Mouse (Mus musculus) kidney, postnatal 10 days (tissue): ENCODE data around the gene Iqcn.
A peak's percentile ranks its signal among the peaks of the same experiment; 100 is the strongest.

Experiments used
- DNase-seq: peaks from one replicate; pipeline ENCODE4 v3.0.0; 2021; ENCODE audit warnings: mixed read lengths

Gene Iqcn

GRCm38 (mm10) chr8:70757523-70758307, 54.5 kb downstream of the Iqcn start:
- DNase-seq, result peak; percentile 59

GRCm38 (mm10) chr8:70758308-70758615, 55.0 kb downstream of the Iqcn start:
- DNase-seq, result no peak

GRCm38 (mm10) chr8:70758616-70759561, 55.6 kb downstream of the Iqcn start:
- DNase-seq, result peak; percentile 57

GRCm38 (mm10) chr8:70760350-70760749, 57.1 kb downstream of the Iqcn start:
- no peak for DNase-seq

- DNase-seq, result peak; percentile 96
These were observed 57.6 kb downstream of the Iqcn start, which contains the start of gene Mpv17l2 for GRCm38 (mm10) chr8:70760775-70761406. TSS of gene Mpv17l2 (minus strand) at chr8:70760946.

GRCm38 (mm10) chr8:70762118-70762517, 58.9 kb downstream of the Iqcn start:
- DNase-seq, result no peak

GRCm38 (mm10) chr8:70763354-70763753, 60.1 kb downstream of the Iqcn start:
- peak; percentile 78 for DNase-seq

- no peak for DNase-seq
These were observed 60.8 kb downstream of the Iqcn start for GRCm38 (mm10) chr8:70764026-70764425.

GRCm38 (mm10) chr8:70764676-70765075, 61.4 kb downstream of the Iqcn start:
- DNase-seq, result no peak

- DNase-seq, result no peak
These were observed 62.1 kb downstream of the Iqcn start for GRCm38 (mm10) chr8:70765329-70765728.

- DNase-seq, result peak; percentile 69
These were observed 62.7 kb downstream of the Iqcn start for GRCm38 (mm10) chr8:70765838-70766570.

GRCm38 (mm10) chr8:70766571-70767440, 63.5 kb downstream of the Iqcn start:
- peak; percentile 88 for DNase-seq
